Mouse (Mus musculus): ENCODE data around the gene Whamm.

DNA sequence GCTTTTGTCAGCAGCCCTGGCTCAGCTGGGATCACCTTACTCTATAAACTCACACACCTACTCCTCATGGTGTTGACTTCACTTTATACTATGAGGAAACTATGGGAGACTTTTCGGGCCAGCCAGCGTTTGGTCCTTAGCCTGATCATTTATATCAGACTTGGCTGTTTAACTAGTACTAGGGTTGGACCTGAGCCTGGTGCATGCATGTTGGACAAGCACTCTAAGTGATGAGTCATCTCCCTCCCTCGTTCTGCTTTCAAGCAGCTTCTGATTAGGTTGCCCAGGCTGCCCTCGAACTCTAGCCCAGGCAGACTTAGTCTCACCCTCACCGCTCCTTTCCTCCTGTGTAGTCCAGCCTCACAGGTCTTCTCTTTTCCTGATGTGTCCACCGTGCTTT, 2.3 kb downstream of the Whamm start:
- TF ChIP-seq EP300 (IDR thresholded peaks at IDR 0.05; ENCODE audit: low read depth): no peak
- no peak for TF ChIP-seq CTCF (IDR thresholded peaks at IDR 0.05; ENCODE audit: low read depth)

Measured in liver, postnatal 0 days (tissue).